Mouse (Mus musculus) liver, adult (tissue): ENCODE measurements around the gene Ap3d1.

Experiments used
- GATA4 ChIP-seq: IDR thresholded peaks from 2 replicates; pipeline ENCODE4 v1.6.1; 2014; ENCODE audit warnings: mild to moderate bottlenecking, low read length; ENCODE audit not compliant: insufficient replicate concordance

Gene Ap3d1

GRCm38 (mm10) chr10:80671936-80672690 lies 70.0 kb downstream of the Ap3d1 start:
- peak; percentile 8; the same call in 1 of the 2 replicates for TF ChIP-seq GATA4

- TF ChIP-seq GATA4 = no peak
Observed at GRCm38 (mm10) chr10:80671251-80671650, 70.8 kb downstream of the Ap3d1 start.

GRCm38 (mm10) chr10:80670531-80670930 lies 71.5 kb downstream of the Ap3d1 start:
- no peak for TF ChIP-seq GATA4

GRCm38 (mm10) chr10:80669737-80670485 lies 72.2 kb downstream of the Ap3d1 start:
- no peak for TF ChIP-seq GATA4

- no peak for TF ChIP-seq GATA4
Observed at GRCm38 (mm10) chr10:80669018-80669417, 73.0 kb downstream of the Ap3d1 start.

- TF ChIP-seq GATA4 = no peak
Observed at GRCm38 (mm10) chr10:80668614-80669013, 73.5 kb downstream of the Ap3d1 start.

GRCm38 (mm10) chr10:80666837-80667412 lies 75.1 kb downstream of the Ap3d1 start:
- TF ChIP-seq GATA4 = no peak

- no peak for TF ChIP-seq GATA4
Observed at GRCm38 (mm10) chr10:80665981-80666733, 75.9 kb downstream of the Ap3d1 start.

- no peak for TF ChIP-seq GATA4
Observed at GRCm38 (mm10) chr10:80665459-80665858, 76.6 kb downstream of the Ap3d1 start.

- TF ChIP-seq GATA4 = no peak
Observed at GRCm38 (mm10) chr10:80665016-80665380, 77.1 kb downstream of the Ap3d1 start.

GRCm38 (mm10) chr10:80664197-80665015 lies 77.7 kb downstream of the Ap3d1 start:
- peak; percentile 8; the same call in 1 of the 2 replicates for TF ChIP-seq GATA4

- TF ChIP-seq GATA4 = peak; percentile 75; the same call in 1 of the 2 replicates
Observed at GRCm38 (mm10) chr10:80663485-80664196, 78.4 kb downstream of the Ap3d1 start.

- TF ChIP-seq GATA4 = no peak
Observed at GRCm38 (mm10) chr10:80661149-80661548, 80.9 kb downstream of the Ap3d1 start.

- no peak for TF ChIP-seq GATA4
Observed at GRCm38 (mm10) chr10:80659213-80659612, 82.9 kb downstream of the Ap3d1 start.

GRCm38 (mm10) chr10:80658841-80659202 lies 83.2 kb downstream of the Ap3d1 start:
- TF ChIP-seq GATA4 = no peak
